Mouse (Mus musculus): ENCODE data around the gene Col2a1. TPM values are rescaled to one million over a fixed set of nuclear protein-coding genes. Genes with fewer than 3 reads are reported as not detected.

Gene Col2a1
- total RNA-seq (2021) = 1 to 10 TPM in 1 of 2 experiments, under 1 TPM in 1; 0.69 to 1.2 TPM
- long read RNA-seq, experiment 1 = 0 reads
- long read RNA-seq, experiment 2 = 0 reads

DNA sequence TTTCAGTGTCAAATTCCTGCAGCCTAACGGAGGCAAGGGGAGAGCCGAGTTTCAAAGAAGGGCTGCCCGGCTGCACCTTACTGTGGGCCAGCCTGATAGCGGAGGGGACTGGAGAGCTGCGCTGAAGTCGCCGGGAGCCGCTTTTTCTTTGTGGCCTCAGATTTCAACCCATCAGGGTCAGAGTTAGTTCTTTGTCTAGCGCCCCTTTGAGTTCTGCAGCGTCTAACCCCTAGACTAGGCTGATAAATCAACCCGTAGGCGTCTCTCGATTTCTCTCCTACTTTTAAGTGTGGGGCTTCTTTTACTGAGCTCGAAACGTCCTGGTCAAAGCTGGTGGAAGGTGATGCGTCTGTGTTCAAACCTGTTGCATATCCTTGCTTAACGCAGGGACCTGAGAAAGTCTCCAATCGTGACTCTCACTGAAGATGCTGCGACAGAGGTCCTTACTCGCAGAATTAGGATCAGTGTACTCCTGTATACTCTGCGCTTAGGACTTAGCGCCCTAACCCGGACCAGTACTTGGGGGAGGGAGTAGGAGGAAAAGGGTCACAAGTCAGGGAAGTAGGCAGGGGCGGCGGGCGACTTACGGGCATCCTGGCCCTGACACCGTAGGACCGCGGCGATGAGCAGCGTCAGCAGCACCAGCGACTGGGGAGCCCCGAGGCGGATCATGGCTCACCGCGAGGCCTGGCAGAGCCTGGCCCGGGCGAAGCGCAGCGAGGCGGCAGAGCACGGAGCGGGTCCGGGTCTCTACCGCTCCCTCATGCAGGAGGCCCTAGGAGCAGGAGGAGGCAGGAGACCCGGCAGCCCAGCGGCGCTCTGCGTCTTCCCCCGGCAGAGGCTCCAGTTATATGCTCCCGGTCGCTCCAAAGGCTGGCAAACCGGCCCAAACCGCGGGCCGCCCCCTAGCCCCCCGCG lies at the start of gene Col2a1:
TSS of gene Col2a1 (minus strand) at position 874 of the 918 bp plus-strand sequence.
- DNase-seq (ENCODE audit: low spot score in 2 of 2) = no peak

GRCm38 (mm10) chr15:98051685-98052084 lies 47.2 kb upstream of the Col2a1 start:
- no peak for DNase-seq (ENCODE audit: low spot score in 2 of 2)

DNA sequence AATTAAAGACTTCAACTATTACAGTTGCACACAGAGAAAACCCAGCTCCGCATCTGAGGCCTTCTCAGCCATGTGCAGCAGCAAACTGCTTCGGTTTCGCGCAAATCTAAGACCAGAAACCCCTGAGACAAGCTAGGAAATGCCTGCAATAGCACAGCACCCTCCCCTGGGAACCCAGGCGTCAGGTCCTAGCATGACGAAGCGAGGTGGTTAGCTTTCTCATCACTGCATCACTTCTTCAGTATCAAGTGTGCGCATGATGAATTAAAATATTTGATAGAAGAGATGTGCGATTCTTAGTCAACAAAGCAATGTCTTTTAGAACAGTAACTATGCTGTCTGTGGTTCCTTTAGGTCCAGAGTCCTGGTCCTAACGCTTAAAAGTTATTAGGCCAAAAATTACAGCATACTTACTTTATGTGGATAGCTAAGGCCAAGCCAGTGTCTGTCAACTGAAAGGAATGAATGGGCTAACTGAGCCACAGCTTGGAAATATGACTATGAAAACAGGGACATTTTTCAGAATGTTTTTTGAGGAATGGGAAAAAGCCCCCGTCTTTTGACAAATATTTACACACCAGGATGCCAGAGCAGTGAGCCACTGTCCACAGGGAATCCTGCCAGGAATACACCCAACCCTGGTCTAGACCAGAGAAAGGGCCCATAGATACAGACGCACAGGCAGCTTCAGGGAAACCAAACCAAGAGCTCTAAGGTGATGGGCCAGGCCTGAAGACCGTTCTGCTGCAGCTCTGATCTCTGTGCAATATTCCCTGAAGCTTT lies 44.6 kb upstream of the Col2a1 start:
- no peak for DNase-seq (ENCODE audit: low spot score in 2 of 2)

- no peak for DNase-seq (ENCODE audit: low spot score in 2 of 2)
Observed at GRCm38 (mm10) chr15:98044387-98044786, 39.9 kb upstream of the Col2a1 start.

DNA sequence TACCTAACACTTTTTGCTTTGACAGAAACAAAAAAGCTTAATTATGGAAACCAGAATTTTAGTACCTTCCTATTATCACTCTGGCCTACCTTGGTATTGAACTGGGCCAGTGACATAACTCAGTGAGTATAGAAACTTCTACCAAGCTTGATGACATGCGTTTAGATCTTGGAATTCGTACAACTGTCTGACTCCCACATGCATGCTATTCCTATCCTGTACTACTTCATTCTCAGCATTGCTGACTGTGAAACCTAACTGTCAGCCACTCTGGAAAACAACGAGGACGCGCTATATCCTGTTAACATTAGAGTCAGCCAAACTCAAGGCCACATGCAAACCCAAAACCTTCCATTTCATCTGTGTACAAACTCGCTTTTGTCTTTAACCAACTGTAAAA lies 39.5 kb upstream of the Col2a1 start:
- no peak for DNase-seq (ENCODE audit: low spot score in 2 of 2)

GRCm38 (mm10) chr15:98042508-98042907 lies 38.0 kb upstream of the Col2a1 start:
- no peak for DNase-seq (ENCODE audit: low spot score in 2 of 2)

GRCm38 (mm10) chr15:98039682-98040081 lies 35.2 kb upstream of the Col2a1 start:
- DNase-seq (ENCODE audit: low spot score in 2 of 2) = no peak

GRCm38 (mm10) chr15:98036578-98036977 lies 32.1 kb upstream of the Col2a1 start:
- no peak for DNase-seq (ENCODE audit: low spot score in 2 of 2)

GRCm38 (mm10) chr15:98035076-98035755 lies 30.7 kb upstream of the Col2a1 start:
- DNase-seq (ENCODE audit: low spot score in 2 of 2) = no peak

GRCm38 (mm10) chr15:98033233-98033748 lies 28.8 kb upstream of the Col2a1 start:
- DNase-seq (ENCODE audit: low spot score in 2 of 2) = no peak

DNA sequence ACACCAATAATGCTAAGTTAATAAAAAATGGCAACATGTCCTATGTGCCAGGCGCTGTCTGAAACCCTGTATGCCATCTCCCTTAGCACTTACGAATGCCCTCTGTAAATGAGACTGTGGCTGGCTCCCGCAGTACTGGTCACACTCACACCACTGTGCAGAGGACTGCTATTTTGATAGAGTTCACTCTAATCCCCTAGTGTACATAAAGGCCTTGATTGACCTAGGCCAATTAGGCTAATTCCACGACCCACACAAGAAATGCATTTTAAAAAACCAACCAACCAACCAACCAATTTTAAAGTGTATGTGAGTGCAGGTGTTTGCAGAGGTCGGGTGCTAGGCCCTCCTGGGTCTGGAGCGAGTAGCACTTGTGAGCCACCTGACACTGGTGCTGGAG lies 25.3 kb upstream of the Col2a1 start:
- DNase-seq (ENCODE audit: low spot score in 2 of 2) = no peak

- no peak for DNase-seq (ENCODE audit: low spot score in 2 of 2)
Observed at GRCm38 (mm10) chr15:98026967-98027904, 22.7 kb upstream of the Col2a1 start.

- no peak for DNase-seq (ENCODE audit: low spot score in 2 of 2)
Observed at GRCm38 (mm10) chr15:98025611-98026010, 21.1 kb upstream of the Col2a1 start.

GRCm38 (mm10) chr15:98023137-98023536 lies 18.6 kb upstream of the Col2a1 start:
- DNase-seq (ENCODE audit: low spot score in 2 of 2) = no peak

GRCm38 (mm10) chr15:98021886-98022285 lies 17.4 kb upstream of the Col2a1 start:
- no peak for DNase-seq (ENCODE audit: low spot score in 2 of 2)

GRCm38 (mm10) chr15:98019047-98019446 lies 14.6 kb upstream of the Col2a1 start:
- DNase-seq (ENCODE audit: low spot score in 2 of 2) = no peak

DNA sequence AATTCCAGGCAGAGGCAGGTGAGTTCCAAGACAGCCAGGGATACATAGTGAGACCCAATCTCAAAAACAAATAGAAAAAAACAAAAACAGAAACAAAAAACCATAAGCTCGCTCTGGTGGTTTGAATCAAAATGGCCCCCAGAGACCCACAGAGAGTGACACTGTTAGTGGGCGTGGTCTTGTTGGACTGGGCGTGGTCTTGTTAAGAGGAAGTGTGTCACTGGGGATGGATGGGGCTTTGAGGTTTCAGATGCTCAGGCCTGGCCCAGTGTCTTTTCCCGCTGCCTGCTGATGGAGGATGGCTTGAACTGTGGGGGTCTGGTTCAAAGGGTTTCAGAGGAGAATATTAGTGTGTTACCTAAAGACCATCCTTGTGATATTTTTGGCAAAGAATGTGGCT lies 13.4 kb upstream of the Col2a1 start:
- DNase-seq (ENCODE audit: low spot score in 2 of 2) = no peak

DNA sequence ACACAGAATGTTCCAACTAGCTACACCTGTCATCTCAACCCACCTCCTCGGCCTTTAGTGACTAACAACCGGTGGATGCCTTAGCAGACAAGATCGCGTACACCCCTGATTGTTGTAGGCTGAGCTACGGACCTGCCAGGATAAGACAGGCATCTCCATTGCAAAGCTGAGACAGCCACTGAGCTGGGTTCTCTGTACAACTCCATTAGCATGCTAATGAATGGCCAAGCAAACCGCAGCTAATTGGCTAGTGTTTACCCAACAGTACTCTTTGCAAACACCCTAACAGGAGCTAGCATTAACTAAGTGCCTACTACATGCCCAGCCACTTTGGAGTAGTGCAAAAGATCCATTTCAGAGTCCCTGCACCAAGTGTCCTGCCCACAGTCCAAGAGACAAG lies 8.3 kb upstream of the Col2a1 start:
- DNase-seq (ENCODE audit: low spot score in 2 of 2) = no peak

GRCm38 (mm10) chr15:98005181-98005580 lies 686 bp upstream of the Col2a1 start:
- no peak for DNase-seq (ENCODE audit: low spot score in 2 of 2)

GRCm38 (mm10) chr15:98004740-98005159 lies 255 bp upstream of the Col2a1 start:
- no peak for DNase-seq (ENCODE audit: low spot score in 2 of 2)

All from layer of hippocampus, postnatal 14 days (tissue).